Mouse (Mus musculus): ENCODE data around the gene Sirt2. TPM values are rescaled to one million over a fixed set of nuclear protein-coding genes. Genes with fewer than 3 reads are reported as not detected.
A peak's percentile ranks its signal among the peaks of the same experiment; 100 is the strongest.

The Sirt2 gene
- total and polyA plus RNA-seq, 3 experiments: 40.9 to 128 (median 68.3) TPM

DNA sequence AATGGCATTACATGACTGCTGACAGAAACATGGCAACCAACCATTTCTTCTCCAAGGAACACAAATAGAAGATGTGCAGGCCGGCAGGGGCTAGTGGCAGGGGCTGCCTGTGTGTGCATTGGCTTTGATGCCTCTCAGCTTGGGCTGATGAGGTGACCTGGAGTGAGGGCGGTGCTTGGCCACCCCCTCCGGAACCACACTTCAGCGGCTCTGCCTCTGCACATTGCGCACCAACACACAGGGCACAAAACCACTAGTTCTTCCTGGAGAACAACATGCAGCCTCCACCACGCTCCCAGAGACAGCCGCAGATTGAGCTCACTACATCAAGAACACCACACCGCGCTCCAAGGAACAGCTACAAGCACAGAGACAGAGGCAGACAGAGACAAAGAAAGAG is 49.7 kb downstream of the Sirt2 start (continued):
- TF ChIP-seq ETS1 (conservative IDR thresholded peaks at IDR 0.05; ENCODE audit: low read depth, low read length): 0 out of 2 replicates have a peak, but pooled peaks have one; percentile 30
- TF ChIP-seq UBTF (IDR thresholded peaks at IDR 0.05; ENCODE audit: low read depth, low read length): no peak
- no peak for TF ChIP-seq CHD2 (IDR thresholded peaks at IDR 0.05; ENCODE audit: low read length)
- no peak for TF ChIP-seq NELFE (IDR thresholded peaks at IDR 0.05; ENCODE audit: low read depth, low read length)
- no peak for TF ChIP-seq SMC3 (IDR thresholded peaks at IDR 0.05; ENCODE audit: low read depth, low read length)
- no peak for TF ChIP-seq PAX5 (IDR thresholded peaks at IDR 0.05; ENCODE audit: low read length)
- no peak for TF ChIP-seq MYC (IDR thresholded peaks at IDR 0.05; ENCODE audit: low read depth, low read length)
- no peak for TF ChIP-seq USF1 (IDR thresholded peaks at IDR 0.05; ENCODE audit: low read depth, low read length)
- no peak for TF ChIP-seq MAZ (IDR thresholded peaks at IDR 0.05; ENCODE audit: low read depth, low read length)
- no peak for TF ChIP-seq IRF4 (IDR thresholded peaks at IDR 0.05; ENCODE audit: low read depth, low read length)
- TF ChIP-seq MAX (IDR thresholded peaks at IDR 0.05; ENCODE audit: low read length): peak; percentile 56; the same call in 1 of the 2 replicates
- TF ChIP-seq BHLHE40 (IDR thresholded peaks at IDR 0.05; ENCODE audit: low read depth, low read length): 0 out of 2 replicates have a peak, but pooled peaks have one; percentile 16
- peak; percentile 49 for TF ChIP-seq POLR2A (IDR thresholded peaks at IDR 0.05; ENCODE audit: low read depth, low read length)
- no peak for TF ChIP-seq JUN (IDR thresholded peaks at IDR 0.05; ENCODE audit: insufficient read depth, low read depth, low read length)
- TF ChIP-seq ZKSCAN1 (IDR thresholded peaks at IDR 0.05; ENCODE audit: borderline replicate concordance, low read depth, low read length): no peak
- no peak for TF ChIP-seq ELF1 (IDR thresholded peaks at IDR 0.05; ENCODE audit: low read depth, low read length)
- 0 out of 2 replicates have a peak, but pooled peaks have one; percentile 41 for TF ChIP-seq TBP (conservative IDR thresholded peaks at IDR 0.05; ENCODE audit: low read depth, low read length)
- TF ChIP-seq POLR2AphosphoS2 (IDR thresholded peaks at IDR 0.05; ENCODE audit: low read depth, low read length): no peak; the same call in 1 of the 2 replicates

DNA sequence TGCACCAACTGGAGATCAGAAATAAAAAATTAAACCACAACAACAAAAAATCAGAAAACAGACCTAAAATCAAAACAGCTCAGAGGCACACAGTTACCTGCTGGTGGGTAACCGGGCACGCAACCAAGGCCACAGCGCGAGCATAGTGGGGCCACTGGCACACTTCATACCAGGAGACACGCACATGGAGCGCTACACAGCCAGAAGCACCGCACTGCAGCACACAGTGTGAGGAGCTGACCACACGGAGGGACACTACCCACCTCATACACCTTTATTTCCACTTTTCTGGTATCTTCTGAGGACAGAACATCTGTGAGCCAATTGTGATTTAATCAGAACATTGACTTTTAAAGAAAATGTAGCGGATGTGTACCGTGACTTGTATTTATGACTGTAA is 50.4 kb downstream of the Sirt2 start:
- Histone ChIP-seq H3K4me1 (ENCODE audit: control insufficient read depth in 1 of 2, insufficient read depth in 2 of 2) (peaks cover 32 to 92% of the 10 kb centered on the region in 2 experiments), H3K4me2 (ENCODE audit: insufficient read depth, low read depth, poor library complexity, severe bottlenecking) (peak overlapping the region; percentile 4; the same call in 1 of the 2 replicates), H3K27ac (ENCODE audit: insufficient read depth, low read depth) (peak overlapping the region; percentile 65)

More for the DNA sequence above, 50.4 kb downstream of the Sirt2 start:
- Histone ChIP-seq H3K9me3 (replicated peaks; ENCODE audit: low read length) (no peaks in the 10 kb centered on the region), H3K79me2 (replicated peaks; ENCODE audit: control insufficient read depth, extremely low read depth, insufficient read depth, poor library complexity, severe bottlenecking) (peaks cover 72% of the 10 kb centered on the region), H3K36me3 (replicated peaks in 1 of 2; ENCODE audit: control insufficient read depth in 1 of 2, insufficient read depth in 1 of 2, low read length in 1 of 2) (peaks cover 92 to 97% of the 10 kb centered on the region in 2 experiments), H3K9ac (ENCODE audit: insufficient read depth, low read depth) (no peak overlapping the region), H3K27me3 (replicated peaks) (no peaks in the 10 kb centered on the region), H3K4me3 (replicated peaks in 1 of 3; ENCODE audit: low read depth in 2 of 3, low read length in 2 of 3, poor library complexity in 1 of 3) (peak overlapping the region in 2 of 3 experiments; percentile 43 to 49)
- no peak for DNase-seq (ENCODE audit: extremely low read depth)
- dilution Hi-C loops (cut with MboI; ENCODE audit: extremely low pct_ligation_motif_present, extremely low pct_unique_long_range_greater_than_20kb, low sequenced_read_pairs) (no loop called here), in situ Hi-C loops (cut with MboI; ENCODE audit: low pct_ligation_motif_present, low pct_unique_long_range_greater_than_20kb, low sequenced_read_pairs) (no loop called here)
- TF ChIP-seq PAX5 (IDR thresholded peaks at IDR 0.05; ENCODE audit: low read length): no peak
- TF ChIP-seq MAFK (IDR thresholded peaks at IDR 0.05; ENCODE audit: insufficient replicate concordance, low read length): no peak
- no peak for TF ChIP-seq ZNF384 (IDR thresholded peaks at IDR 0.05; ENCODE audit: low read depth, low read length)
- peak; percentile 37; the same call in 1 of the 2 replicates for TF ChIP-seq CHD1 (IDR thresholded peaks at IDR 0.05; ENCODE audit: low read depth, low read length)
- no peak for TF ChIP-seq ZMIZ1 (IDR thresholded peaks at IDR 0.05; ENCODE audit: low read depth, low read length)
- TF ChIP-seq CTCF (conservative IDR thresholded peaks at IDR 0.05 in 1 of 2, IDR thresholded peaks at IDR 0.05 in 1 of 2; ENCODE audit: low read depth in 2 of 2, low read length in 2 of 2): no peak
- no peak for TF ChIP-seq IRF4 (IDR thresholded peaks at IDR 0.05; ENCODE audit: low read depth, low read length)
